Mouse (Mus musculus): ENCODE results near the gene Nipal1.

- TF ChIP-seq CTCF (IDR thresholded peaks at IDR 0.05; ENCODE audit: low read depth) = no peak
- TF ChIP-seq EP300 (IDR thresholded peaks at IDR 0.05; ENCODE audit: low read depth) = no peak
Measured at GRCm38 (mm10) chr5:72664854-72665253, 17.3 kb downstream of the Nipal1 start.

Data from liver, embryonic 14.5 days (tissue).